Mouse (Mus musculus): ENCODE measurements at regions not wholly inside any gene's neighbourhood (a gene's known extent, or its start where the extent isn't known, plus 50 kb on each side); places are given as distances from the start of the nearest gene placed in this dataset.

- no peak overlapping the region for H3K27ac ChIP-seq
- H3K36me3 ChIP-seq, result no peaks in the 10 kb centered on the region
- H3K9me3 ChIP-seq, result no peaks in the 10 kb centered on the region
- H3K4me3 ChIP-seq, result no peak overlapping the region
- no peak overlapping the region for H3K9ac ChIP-seq
- 35% methylated on average over 6 of the region's 6 CpGs for WGBS
- H3K27me3 ChIP-seq, result no peaks in the 10 kb centered on the region
- no peak overlapping the region for H3K4me2 ChIP-seq (replicated peaks)
- no peak for ATAC-seq (ENCODE audit: insufficient number of reproducible peaks, insufficient read depth, low FRiP score, low TSS enrichment)
- H3K4me1 ChIP-seq, result no peaks in the 10 kb centered on the region
These were observed 112.1 kb downstream of the 1190002N15Rik start for GRCm38 (mm10) chr9:94425804-94426203.

- no peak overlapping the region for H3K4me2 ChIP-seq (replicated peaks)
- H3K36me3 ChIP-seq, result no peaks in the 10 kb centered on the region
- no peaks in the 10 kb centered on the region for H3K27me3 ChIP-seq
- no peak overlapping the region for H3K27ac ChIP-seq
- H3K4me1 ChIP-seq, result no peaks in the 10 kb centered on the region
- H3K9me3 ChIP-seq, result no peaks in the 10 kb centered on the region
- no peak for ATAC-seq (ENCODE audit: insufficient number of reproducible peaks, insufficient read depth, low FRiP score, low TSS enrichment)
- no peak overlapping the region for H3K4me3 ChIP-seq
- 80% methylated on average over 5 of the region's 5 CpGs for WGBS
- H3K9ac ChIP-seq, result no peak overlapping the region
These were observed 113.3 kb downstream of the 1190002N15Rik start for GRCm38 (mm10) chr9:94424438-94425135.

DNA sequence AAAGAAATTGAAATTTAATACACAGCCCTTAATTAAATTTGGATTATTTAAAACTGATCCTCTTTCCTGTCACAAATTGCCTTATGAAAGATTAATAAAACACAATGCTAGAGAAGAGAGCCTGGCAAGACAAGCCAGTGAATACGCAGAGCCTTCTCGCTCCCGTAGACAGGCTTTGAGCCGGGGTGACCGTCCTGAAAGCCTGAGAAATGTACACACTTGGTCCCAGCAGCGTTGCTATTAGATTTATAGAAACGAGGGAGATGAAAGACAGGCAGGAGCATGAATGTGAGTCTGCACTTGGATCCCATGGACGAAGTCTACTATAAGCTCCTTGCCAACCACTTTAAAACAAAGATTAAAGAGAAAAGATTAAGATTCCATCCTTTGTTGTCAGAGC, 127.3 kb downstream of the 1190002N15Rik start:
- Histone ChIP-seq H3K27ac (no peak overlapping the region), H3K9ac (no peak overlapping the region), H3K4me1 (no peaks in the 10 kb centered on the region), H3K4me2 (replicated peaks) (no peak overlapping the region), H3K27me3 (no peaks in the 10 kb centered on the region), H3K4me3 (no peak overlapping the region), H3K9me3 (no peaks in the 10 kb centered on the region), H3K36me3 (no peaks in the 10 kb centered on the region)
- no peak for ATAC-seq (ENCODE audit: insufficient number of reproducible peaks, insufficient read depth, low FRiP score, low TSS enrichment)
- WGBS, result 62% methylated on average over 8 of the region's 8 CpGs

- Histone ChIP-seq H3K9me3 (no peaks in the 10 kb centered on the region), H3K4me1 (no peaks in the 10 kb centered on the region), H3K36me3 (no peaks in the 10 kb centered on the region), H3K27ac (no peak overlapping the region), H3K9ac (no peak overlapping the region), H3K27me3 (no peaks in the 10 kb centered on the region), H3K4me3 (no peak overlapping the region), H3K4me2 (replicated peaks) (no peak overlapping the region)
- WGBS, result 31% methylated on average over 3 of the region's 3 CpGs
- no peak for ATAC-seq (ENCODE audit: insufficient number of reproducible peaks, insufficient read depth, low FRiP score, low TSS enrichment)
These were observed 127.8 kb downstream of the 1190002N15Rik start for GRCm38 (mm10) chr9:94410042-94410441.

- Histone ChIP-seq H3K27me3 (no peaks in the 10 kb centered on the region), H3K4me1 (no peaks in the 10 kb centered on the region), H3K9me3 (no peaks in the 10 kb centered on the region), H3K36me3 (no peaks in the 10 kb centered on the region), H3K9ac (no peak overlapping the region), H3K27ac (no peak overlapping the region), H3K4me2 (replicated peaks) (no peak overlapping the region), H3K4me3 (no peak overlapping the region)
- ATAC-seq (ENCODE audit: insufficient number of reproducible peaks, insufficient read depth, low FRiP score, low TSS enrichment), result no peak
- WGBS, result 42% methylated on average over 7 of the region's 7 CpGs
These were observed 129.1 kb downstream of the 1190002N15Rik start for GRCm38 (mm10) chr9:94408635-94409323.

DNA sequence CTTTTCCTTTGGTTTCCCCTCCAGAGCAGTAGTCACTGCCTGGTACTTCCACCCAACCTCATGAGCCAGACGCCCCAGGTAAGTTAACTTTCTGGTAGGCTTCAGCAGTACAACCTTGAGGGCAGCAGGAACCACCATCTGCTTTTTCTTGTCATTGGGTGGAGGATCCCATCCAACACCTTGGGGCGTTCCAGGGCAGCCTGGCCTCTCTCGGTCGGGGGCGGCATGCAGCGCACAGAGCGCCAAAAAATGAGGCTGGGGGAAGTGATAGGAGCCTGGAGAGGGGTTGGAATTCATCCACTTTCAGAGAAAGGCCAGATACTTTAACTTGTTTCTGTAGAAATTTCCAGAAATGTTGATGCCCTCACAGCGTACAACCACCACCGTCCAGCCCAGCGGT, 130.2 kb downstream of the 1190002N15Rik start:
- no peak overlapping the region for H3K9ac ChIP-seq
- no peaks in the 10 kb centered on the region for H3K27me3 ChIP-seq
- no peaks in the 10 kb centered on the region for H3K9me3 ChIP-seq
- H3K36me3 ChIP-seq, result no peaks in the 10 kb centered on the region
- H3K4me3 ChIP-seq, result no peak overlapping the region
- no peak overlapping the region for H3K4me2 ChIP-seq (replicated peaks)
- 93% methylated on average over 10 of the region's 10 CpGs for WGBS
- no peak for ATAC-seq (ENCODE audit: insufficient number of reproducible peaks, insufficient read depth, low FRiP score, low TSS enrichment)
- no peak overlapping the region for H3K27ac ChIP-seq
- H3K4me1 ChIP-seq, result no peaks in the 10 kb centered on the region

GRCm38 (mm10) chr9:94404551-94404950, 133.3 kb downstream of the 1190002N15Rik start:
- WGBS, result 66% methylated on average over 6 of the region's 6 CpGs
- H3K27ac ChIP-seq, result no peak overlapping the region

GRCm38 (mm10) chr9:94400596-94400995, 137.3 kb downstream of the 1190002N15Rik start:
- Histone ChIP-seq H3K4me1 (no peaks in the 10 kb centered on the region), H3K4me3 (no peak overlapping the region), H3K36me3 (no peaks in the 10 kb centered on the region), H3K27me3 (no peaks in the 10 kb centered on the region), H3K9me3 (no peaks in the 10 kb centered on the region), H3K4me2 (replicated peaks) (no peak overlapping the region), H3K9ac (no peak overlapping the region), H3K27ac (no peak overlapping the region)
- 83% methylated on average over 1 of the region's 1 CpGs for WGBS
- no peak for ATAC-seq (ENCODE audit: insufficient number of reproducible peaks, insufficient read depth, low FRiP score, low TSS enrichment)

More at GRCm38 (mm10) chr9:94404551-94404950, 133.3 kb downstream of the 1190002N15Rik start:
- H3K4me1 ChIP-seq, result no peaks in the 10 kb centered on the region
- no peaks in the 10 kb centered on the region for H3K36me3 ChIP-seq
- no peak overlapping the region for H3K4me2 ChIP-seq (replicated peaks)
- H3K27me3 ChIP-seq, result no peaks in the 10 kb centered on the region
- no peaks in the 10 kb centered on the region for H3K9me3 ChIP-seq
- no peak overlapping the region for H3K9ac ChIP-seq
- no peak for ATAC-seq (ENCODE audit: insufficient number of reproducible peaks, insufficient read depth, low FRiP score, low TSS enrichment)
- no peak overlapping the region for H3K4me3 ChIP-seq

DNA sequence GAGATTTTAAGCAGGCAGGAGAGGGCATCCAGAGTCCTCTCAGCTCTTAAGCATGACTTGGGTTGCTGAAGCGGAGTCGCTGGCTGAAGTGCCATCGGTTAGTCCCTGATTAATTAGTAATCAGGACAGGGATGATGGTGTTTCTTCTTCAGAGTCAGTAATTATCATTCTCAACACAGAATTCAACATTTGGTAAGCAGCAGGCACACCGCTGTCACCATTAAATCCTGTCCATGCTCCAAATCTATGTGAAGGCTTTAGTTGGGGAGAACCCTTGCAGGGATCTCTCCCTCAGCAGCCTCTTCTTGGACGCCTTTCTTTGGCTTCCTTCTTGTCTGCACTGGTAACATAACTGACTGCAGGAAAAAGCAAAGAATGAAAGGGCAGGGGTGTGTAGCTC, 142.7 kb downstream of the 1190002N15Rik start:
- WGBS, result 89% methylated on average over 5 of the region's 5 CpGs

DNA sequence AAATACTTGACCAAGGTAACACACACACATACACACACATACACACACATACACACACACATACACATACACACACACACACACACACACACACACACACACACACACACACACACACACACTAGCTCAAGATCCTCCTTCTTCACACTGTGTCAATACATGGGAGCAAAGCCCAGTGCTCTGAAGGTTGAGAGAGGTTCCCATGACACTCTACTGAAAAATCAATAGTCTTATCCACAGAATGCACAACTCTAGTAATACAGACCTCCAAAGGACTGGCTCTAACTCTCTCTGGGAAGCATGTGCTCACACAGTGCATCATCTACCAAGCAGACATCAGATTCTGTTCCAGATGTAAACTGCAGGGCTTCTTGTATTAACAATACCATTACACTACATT, 151.7 kb downstream of the 1190002N15Rik start:
- no peak for ATAC-seq (ENCODE audit: insufficient number of reproducible peaks, insufficient read depth, low FRiP score, low TSS enrichment)
- Histone ChIP-seq H3K4me3 (no peak overlapping the region), H3K27ac (no peak overlapping the region), H3K4me2 (replicated peaks) (no peak overlapping the region), H3K9ac (no peak overlapping the region), H3K4me1 (no peaks in the 10 kb centered on the region), H3K36me3 (no peaks in the 10 kb centered on the region), H3K27me3 (no peaks in the 10 kb centered on the region), H3K9me3 (no peaks in the 10 kb centered on the region)

More for the DNA sequence above, 142.7 kb downstream of the 1190002N15Rik start:
- no peaks in the 10 kb centered on the region for H3K27me3 ChIP-seq
- H3K9ac ChIP-seq, result no peak overlapping the region
- H3K4me1 ChIP-seq, result no peaks in the 10 kb centered on the region
- no peak overlapping the region for H3K27ac ChIP-seq
- H3K9me3 ChIP-seq, result no peaks in the 10 kb centered on the region
- H3K4me2 ChIP-seq (replicated peaks), result no peak overlapping the region
- no peak for ATAC-seq (ENCODE audit: insufficient number of reproducible peaks, insufficient read depth, low FRiP score, low TSS enrichment)
- H3K36me3 ChIP-seq, result no peaks in the 10 kb centered on the region
- no peak overlapping the region for H3K4me3 ChIP-seq

- 70% methylated on average over 2 of the region's 2 CpGs for WGBS
- Histone ChIP-seq H3K4me2 (replicated peaks) (no peak overlapping the region), H3K9me3 (no peaks in the 10 kb centered on the region), H3K36me3 (no peaks in the 10 kb centered on the region), H3K27me3 (no peaks in the 10 kb centered on the region), H3K9ac (no peak overlapping the region), H3K4me3 (no peak overlapping the region), H3K4me1 (no peaks in the 10 kb centered on the region), H3K27ac (no peak overlapping the region)
- ATAC-seq (ENCODE audit: insufficient number of reproducible peaks, insufficient read depth, low FRiP score, low TSS enrichment), result no peak
These were observed 155.6 kb downstream of the 1190002N15Rik start for GRCm38 (mm10) chr9:94382293-94382692.

DNA sequence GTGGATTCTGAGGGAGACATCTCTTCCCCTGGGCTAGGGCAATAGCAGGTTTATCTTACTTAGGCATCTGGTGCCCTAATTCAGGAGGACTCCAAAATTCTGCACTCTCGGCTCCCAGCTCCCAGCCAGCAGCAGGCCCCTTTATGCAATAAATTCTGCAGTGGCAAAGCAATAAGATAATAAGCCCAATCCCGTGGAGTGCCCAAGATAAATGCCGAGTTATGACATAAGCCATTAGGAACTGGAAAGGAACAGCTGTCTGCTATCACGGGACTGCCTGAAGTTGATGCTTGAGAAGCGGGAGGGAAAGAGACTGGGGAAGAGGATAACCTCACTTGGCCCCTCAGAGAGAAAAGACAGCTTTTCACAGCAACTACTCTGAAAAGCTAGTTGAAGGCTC, 159.0 kb downstream of the 1190002N15Rik start:
- H3K4me2 ChIP-seq (replicated peaks), result no peak overlapping the region
- H3K4me3 ChIP-seq, result no peak overlapping the region
- ATAC-seq (ENCODE audit: insufficient number of reproducible peaks, insufficient read depth, low FRiP score, low TSS enrichment), result no peak
- no peaks in the 10 kb centered on the region for H3K36me3 ChIP-seq
- no peaks in the 10 kb centered on the region for H3K27me3 ChIP-seq
- no peaks in the 10 kb centered on the region for H3K4me1 ChIP-seq
- 42% methylated on average over 5 of the region's 5 CpGs for WGBS
- H3K9me3 ChIP-seq, result no peaks in the 10 kb centered on the region
- no peak overlapping the region for H3K27ac ChIP-seq
- H3K9ac ChIP-seq, result no peak overlapping the region

All from embryonic facial prominence, embryonic 12.5 days (tissue).